Mouse (Mus musculus): ENCODE results near the gene Klhl35. TPM values are rescaled to one million over a fixed set of nuclear protein-coding genes. Genes with fewer than 3 reads are reported as not detected.

Gene Klhl35
- polyA plus RNA-seq, 1 experiment from 2014 or later = 1.8 TPM

Other genes starting within 250 kb of the Klhl35 start
- 12.5 and 14.7 TPM in 2 replicates for gene Mogat2, start 227.4 kb upstream of the Klhl35 start, polyA plus RNA-seq (2014; fragmentation: Nextera tagmentation; extraction: Ambion mirVana)
- gene Map6, start 198.6 kb upstream of the Klhl35 start, polyA plus RNA-seq (2014; fragmentation: Nextera tagmentation; extraction: Ambion mirVana) = 8.9 and 11.5 TPM in 2 replicates
- 373 and 399 TPM in 2 replicates for gene Serpinh1, start 112.8 kb upstream of the Klhl35 start, polyA plus RNA-seq (2014; fragmentation: Nextera tagmentation; extraction: Ambion mirVana)
- 10.2 and 13.2 TPM in 2 replicates for gene Gdpd5, start 84.6 kb upstream of the Klhl35 start, polyA plus RNA-seq (2014; fragmentation: Nextera tagmentation; extraction: Ambion mirVana)
- 821 and 869 TPM in 2 replicates for gene Rps3, start 17.7 kb downstream of the Klhl35 start, polyA plus RNA-seq (2014; fragmentation: Nextera tagmentation; extraction: Ambion mirVana)
- 2.7 and 3.0 TPM in 2 replicates for gene Arrb1, start 69.5 kb downstream of the Klhl35 start, polyA plus RNA-seq (2014; fragmentation: Nextera tagmentation; extraction: Ambion mirVana)
- gene Tpbgl, start 161.1 kb downstream of the Klhl35 start, polyA plus RNA-seq (2014; fragmentation: Nextera tagmentation; extraction: Ambion mirVana) = 0.49 and 0.74 TPM in 2 replicates
- gene Slco2b1, start 245.3 kb downstream of the Klhl35 start, polyA plus RNA-seq (2014; fragmentation: Nextera tagmentation; extraction: Ambion mirVana) = 0.72 and 1.4 TPM in 2 replicates

Measured in embryonic facial prominence, embryonic 11.5 days (tissue).